Mouse (Mus musculus) thymus, postnatal 4 days (tissue): ENCODE data around the gene Svs5.
"Not testable (repeated sequence)": the region's sequence is repeated elsewhere in the genome, so short reads cannot be mapped to it uniquely, and the experiment has no call there.

ENCODE experiments used
- DNase-seq: peaks from one replicate; pipeline ENCODE4 v3.0.0; 2021

The Svs5 gene

GRCm38 (mm10) chr2:164332440-164332839 lies at the start of gene Svs5:
Gene Svs5, plus strand, starts transcription at chr2:164332740.
- not testable (repeated sequence) for DNase-seq

GRCm38 (mm10) chr2:164288968-164289367 lies 43.6 kb upstream of the Svs5 start, which contains the start of gene Svs3a:
Gene Svs3a, plus strand, starts transcription at chr2:164289268.
- not testable (repeated sequence) for DNase-seq

- DNase-seq, result no peak
Measured at GRCm38 (mm10) chr2:164312599-164312998, 19.9 kb upstream of the Svs5 start.

DNA sequence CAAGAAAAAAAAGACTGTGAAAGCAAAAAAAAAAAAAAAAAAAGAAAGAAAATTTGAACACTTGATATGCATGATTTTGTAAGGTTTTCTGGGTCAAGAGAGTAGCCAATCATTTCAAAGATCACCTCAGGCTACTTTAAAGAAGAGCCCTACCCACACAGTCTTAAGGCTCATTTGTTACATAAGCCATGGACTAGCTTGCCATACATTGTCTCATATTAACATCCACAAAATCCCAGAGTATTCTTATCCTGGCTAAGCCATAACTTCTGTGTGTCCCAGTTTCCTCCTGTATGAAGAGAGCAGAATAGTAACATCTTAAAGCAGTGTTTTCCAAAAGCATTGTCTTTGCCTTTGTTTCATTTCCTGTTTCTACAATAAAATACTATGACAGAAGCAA lies 17.1 kb upstream of the Svs5 start:
- not testable (repeated sequence) for DNase-seq

DNA sequence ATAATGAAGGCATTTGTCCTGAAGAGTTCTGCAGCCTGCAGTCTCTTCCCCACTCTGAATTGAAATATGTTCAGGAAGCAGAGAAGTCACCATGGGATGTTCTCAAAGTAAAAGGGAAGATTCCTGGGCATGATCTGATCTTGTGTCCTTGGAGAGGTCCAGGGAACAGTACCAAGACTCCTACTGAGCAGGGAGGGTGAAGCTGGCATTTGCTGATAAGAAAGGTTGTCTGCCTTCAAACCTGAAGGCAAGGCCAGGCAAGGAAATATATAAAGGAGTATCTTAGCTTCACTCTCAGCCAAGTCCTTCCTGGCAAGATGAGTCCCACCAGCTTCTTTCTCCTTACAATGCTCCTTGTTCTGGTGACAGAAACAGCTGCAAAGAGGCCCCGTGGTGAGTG lies 16.1 kb upstream of the Svs5 start, which contains the start of gene Svs6:
Gene Svs6, plus strand, starts transcription at position 301 of the 400 bp plus-strand sequence.
- DNase-seq, result not testable (repeated sequence)

DNA sequence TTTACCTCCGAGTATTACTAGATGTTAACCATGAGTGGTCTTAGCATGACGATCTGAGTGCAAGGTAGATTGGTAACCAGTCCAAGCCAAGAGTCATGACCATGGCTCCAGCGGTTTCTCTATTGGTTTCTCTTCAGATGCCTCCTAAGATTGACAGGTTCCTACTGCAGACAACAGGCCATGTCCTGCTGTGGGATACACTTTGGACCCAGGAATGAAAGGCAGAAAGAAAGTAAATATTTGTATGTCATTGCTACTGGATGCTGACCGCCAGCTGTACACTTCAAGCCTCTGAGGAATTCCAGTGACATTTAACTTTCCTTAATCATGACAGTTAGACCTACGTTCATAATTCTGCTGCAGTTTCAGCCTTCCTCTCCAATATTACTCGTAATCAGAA lies 11.6 kb upstream of the Svs5 start:
- DNase-seq, result no peak

DNA sequence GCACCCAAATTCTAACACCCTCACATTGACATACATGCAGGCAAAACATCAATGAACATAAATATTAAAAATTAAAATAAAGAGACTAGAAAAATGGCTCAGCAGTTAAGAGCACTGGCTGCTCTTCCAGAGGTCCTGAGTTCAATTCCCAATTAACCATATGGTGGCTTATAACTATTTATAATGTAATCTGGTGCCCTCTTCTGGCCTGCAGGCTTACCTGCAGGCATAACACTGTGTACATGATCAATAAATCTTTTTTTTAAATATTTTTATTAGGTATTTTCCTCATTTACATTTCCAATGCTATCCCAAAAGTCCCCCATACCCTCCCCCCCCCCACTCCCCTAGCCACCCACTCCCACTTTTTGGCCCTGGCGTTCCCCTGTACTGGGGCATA lies 11.2 kb downstream of the Svs5 start:
- DNase-seq, result not testable (repeated sequence)

- DNase-seq, result not testable (repeated sequence)
Measured at GRCm38 (mm10) chr2:164347697-164348096, 15.2 kb downstream of the Svs5 start.

DNA sequence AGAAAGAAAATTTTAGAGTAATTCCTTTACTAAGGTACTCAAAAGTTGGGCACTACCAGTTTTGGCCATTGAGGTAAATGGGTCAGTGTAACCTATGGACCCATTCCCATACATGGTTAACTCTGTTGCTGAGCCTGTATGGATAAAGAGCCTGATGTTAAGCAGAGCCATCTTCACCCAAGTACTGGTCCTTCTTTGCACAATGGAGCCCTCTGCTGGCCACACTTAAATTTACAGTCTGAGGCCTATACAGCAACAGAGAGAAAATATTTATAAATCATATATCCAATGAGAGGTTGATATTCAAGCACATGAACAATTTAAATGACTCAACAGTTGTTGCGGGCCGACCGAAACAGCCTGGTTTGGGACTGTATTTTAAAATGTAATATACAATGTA lies 16.4 kb downstream of the Svs5 start:
- DNase-seq, result peak; percentile 71

GRCm38 (mm10) chr2:164352697-164353096 lies 20.2 kb downstream of the Svs5 start:
- DNase-seq, result no peak

GRCm38 (mm10) chr2:164353356-164353755 lies 20.8 kb downstream of the Svs5 start:
- DNase-seq, result no peak

DNA sequence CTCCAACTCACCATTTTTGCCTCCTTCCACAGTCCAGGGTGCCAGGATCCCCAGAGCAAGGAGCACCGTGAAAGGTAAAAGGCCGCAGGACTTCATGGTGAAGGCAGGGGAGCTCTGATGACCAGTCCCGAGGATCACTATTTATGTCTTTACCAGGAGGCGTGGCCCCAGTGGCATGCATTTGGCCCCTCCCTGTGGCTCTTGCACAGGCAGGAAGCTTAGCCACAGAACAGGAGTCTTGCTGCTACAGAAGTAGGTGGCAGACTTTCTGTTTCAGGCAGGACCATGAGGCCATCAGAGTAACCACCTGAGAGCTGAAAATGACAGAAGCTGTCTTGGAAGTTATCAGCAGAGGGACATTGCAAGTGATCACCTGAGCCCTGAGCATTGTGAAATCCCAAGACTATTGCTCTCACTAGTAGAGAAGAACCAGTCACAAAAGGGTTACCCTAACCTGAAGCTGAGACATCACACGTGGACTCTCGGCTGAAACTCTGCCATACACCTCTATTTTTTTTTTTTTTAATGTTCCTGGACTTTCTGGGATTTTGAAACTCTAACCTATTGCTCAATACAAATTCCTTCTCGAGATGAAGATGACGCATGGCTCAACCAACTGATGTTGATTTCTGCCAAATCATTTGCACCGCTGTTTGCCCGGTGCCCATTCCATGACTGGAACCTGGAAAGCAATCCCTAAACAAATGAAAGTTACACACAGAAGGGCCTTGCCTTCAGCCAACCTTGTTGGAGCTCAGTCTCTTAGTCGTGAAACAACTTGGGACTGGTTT lies 23.8 kb downstream of the Svs5 start:
- DNase-seq, result no peak

- DNase-seq, result peak; percentile 41
Measured at GRCm38 (mm10) chr2:164358373-164358772, 25.8 kb downstream of the Svs5 start.

- no peak for DNase-seq
Measured at GRCm38 (mm10) chr2:164359031-164359430, 26.5 kb downstream of the Svs5 start.

- DNase-seq, result no peak
Measured at GRCm38 (mm10) chr2:164359668-164360067, 27.1 kb downstream of the Svs5 start.

DNA sequence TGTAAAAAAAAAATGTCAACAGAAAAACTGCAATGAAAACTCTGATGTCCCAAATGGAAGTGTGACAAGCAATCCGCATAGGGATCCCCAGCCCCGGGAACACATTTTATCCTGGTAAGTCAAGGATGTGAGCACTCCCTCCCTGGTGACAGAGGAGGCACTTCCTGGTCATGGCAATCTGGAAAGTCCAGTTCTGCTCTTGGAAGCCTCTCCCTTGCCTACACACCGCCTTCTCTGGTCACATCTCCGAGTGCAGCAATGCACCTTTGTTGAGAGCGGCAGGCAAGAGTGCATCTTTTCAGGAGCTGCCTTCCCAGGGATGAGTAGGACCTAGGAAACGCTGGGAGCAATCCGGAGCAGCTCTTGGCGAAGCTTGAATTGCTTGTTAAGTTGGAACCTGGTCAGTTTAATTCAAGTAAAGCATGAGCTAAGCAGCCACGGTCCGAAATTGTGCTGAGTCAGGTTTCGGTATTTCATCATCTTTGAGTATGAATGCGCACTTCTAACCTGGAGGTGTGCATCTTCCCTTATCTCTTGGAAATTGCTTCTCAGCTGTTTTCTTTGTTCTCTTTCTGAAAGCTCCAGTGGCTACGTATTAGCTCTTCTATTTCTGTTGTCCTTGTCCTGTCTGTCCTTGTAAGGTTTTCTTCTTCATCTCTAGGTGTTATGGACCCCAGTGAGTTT lies 28.6 kb downstream of the Svs5 start:
- no peak for DNase-seq

DNA sequence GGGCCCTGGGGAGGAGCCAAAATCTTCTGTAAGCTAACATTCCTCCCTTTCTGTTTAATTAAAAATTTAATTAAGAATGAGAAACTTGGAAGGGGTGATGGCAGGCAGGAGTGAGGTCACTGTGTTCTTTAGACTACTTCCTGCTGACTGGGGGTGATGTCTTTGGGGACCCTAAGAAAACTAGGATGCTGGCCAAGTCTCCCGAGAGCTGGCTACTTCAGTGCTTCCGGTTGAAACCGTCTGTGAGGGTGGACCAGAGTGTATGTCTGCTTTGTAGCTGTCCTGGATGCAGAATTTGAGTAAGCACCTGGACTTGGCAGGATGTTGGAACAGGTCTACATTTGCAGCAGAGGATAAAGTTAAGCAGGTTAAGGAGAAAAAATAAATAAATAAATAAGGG lies 34.4 kb downstream of the Svs5 start:
- DNase-seq, result no peak

- no peak for DNase-seq
Measured at GRCm38 (mm10) chr2:164368620-164369105, 36.1 kb downstream of the Svs5 start.

DNA sequence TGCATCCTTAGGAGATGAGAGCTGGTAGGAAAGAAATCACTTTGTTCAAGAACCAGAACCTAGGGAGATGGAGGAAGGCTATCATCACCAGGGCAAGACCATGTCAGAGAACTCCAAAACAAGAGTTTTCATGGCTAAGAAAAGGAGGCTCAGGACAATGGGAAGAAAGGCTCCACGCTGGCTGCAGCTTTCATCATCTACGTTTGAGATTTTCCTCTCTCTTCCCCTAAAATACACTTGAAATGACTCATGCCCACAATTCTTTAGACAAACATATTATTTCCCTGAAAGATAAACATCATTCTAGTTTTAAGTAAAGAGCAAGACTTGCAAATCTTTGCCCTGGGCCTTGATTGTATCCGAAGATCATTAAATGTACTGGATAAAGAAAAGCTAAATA lies 38.8 kb downstream of the Svs5 start:
- no peak for DNase-seq

DNA sequence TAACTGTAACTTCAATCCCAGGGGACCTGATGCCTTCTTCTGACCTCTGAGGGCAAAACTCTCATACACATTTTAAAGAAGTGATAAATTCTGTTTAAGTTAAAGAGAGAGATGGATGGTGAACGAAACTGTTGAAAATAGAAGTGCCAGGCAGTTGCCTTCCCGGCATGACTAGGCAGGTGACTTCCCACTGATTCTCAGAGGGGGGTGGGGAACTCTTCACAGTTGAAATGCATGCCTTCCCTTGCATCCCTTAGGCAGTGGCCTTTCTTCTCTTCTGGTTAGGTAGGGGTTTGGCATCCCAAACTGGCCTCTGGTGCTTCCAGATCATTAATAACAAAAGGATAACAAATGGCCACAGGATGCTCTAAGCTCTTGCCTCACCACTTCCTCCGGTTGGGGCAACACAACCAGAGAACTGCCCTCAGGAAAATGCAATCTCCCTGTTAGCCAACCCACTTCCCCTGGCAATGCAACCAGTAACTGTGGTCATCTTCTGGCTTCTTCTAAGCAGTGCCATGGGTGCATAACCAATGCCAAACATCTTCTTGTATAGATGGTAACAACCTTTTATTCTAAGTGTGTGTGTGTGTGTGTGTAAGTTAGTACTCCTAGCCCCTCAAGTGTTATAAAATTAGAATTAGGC lies 40.0 kb downstream of the Svs5 start:
- DNase-seq, result no peak

- no peak for DNase-seq
Measured at GRCm38 (mm10) chr2:164373187-164373586, 40.6 kb downstream of the Svs5 start.

DNA sequence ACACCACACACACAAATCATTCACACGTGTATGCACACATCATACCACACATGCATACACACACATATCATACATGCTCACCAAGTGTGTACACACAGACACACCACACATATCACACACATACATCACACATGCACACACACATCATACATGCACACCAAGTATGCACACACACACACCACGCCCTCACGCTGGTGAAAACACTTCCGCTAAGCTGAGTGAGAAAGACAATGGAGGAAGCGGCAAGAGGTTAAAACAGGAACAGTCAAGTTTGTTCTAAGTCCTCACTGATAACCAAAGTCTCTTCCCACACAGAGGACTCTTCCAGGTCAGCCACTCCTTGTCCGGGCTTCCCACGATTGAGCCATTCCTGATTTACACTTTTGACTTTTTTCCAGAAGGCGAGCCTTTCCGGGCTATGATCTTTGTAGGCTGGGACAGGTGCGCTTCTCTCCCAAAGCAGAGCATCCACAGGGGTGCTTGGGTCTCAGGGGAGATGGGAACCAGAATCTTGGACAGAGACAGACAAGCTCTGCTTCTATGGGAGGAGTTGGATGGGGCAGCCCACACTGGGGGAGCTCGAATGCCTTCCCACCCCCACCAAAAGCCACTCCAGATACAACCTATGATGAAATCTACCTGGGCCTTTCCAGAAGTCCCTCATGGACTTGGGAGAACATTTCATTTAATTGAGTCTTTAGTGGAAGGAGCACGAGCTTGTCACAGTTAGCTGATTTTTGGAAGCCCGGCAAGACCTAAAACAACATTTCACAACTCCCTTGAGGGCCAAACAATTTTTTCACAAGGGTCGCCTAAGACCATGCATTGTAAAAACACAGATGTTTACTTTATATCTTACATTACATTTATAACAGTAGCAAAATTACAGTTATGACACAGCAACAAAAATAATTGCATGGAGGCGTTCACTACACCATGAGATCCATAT lies 45.2 kb downstream of the Svs5 start:
- no peak for DNase-seq
